Mouse (Mus musculus) G1E (cell line): ENCODE data around the gene Dohh.

ENCODE experiments used
- CTCF ChIP-seq: IDR thresholded peaks from 2 replicates; pipeline ENCODE4 v1.5.1; 2012; ENCODE audit warnings: low read depth, low read length, inconsistent platforms, mixed read lengths
- POLR2AphosphoS5 ChIP-seq: IDR thresholded peaks from 2 replicates; pipeline ENCODE4 v1.6.1; 2012; ENCODE audit warnings: low read depth, low read length, inconsistent platforms; ENCODE audit not compliant: insufficient replicate concordance
- TAL1 ChIP-seq: conservative IDR thresholded peaks from 2 replicates; pipeline ENCODE4 v1.6.1; 2012; ENCODE audit warnings: low read depth, low read length, inconsistent platforms, mixed read lengths

- TF ChIP-seq CTCF (no peak), POLR2AphosphoS5 (no peak), TAL1 (no peak)
These were observed 7.5 kb upstream of the Dohh start for GRCm38 (mm10) chr10:81376561-81377361.
